Mouse (Mus musculus): ENCODE measurements around the gene Pik3cg. TPM values are rescaled to one million over a fixed set of nuclear protein-coding genes. Genes with fewer than 3 reads are reported as not detected.

Pik3cg gene
- total and polyA plus RNA-seq, 3 experiments, result 1.2 to 2.0 (median 1.3) TPM

- Histone ChIP-seq H3K36me3 (ENCODE audit: control insufficient read depth, insufficient read depth, low read length) (no peaks in the 10 kb centered on the region), H3K4me1 (ENCODE audit: control insufficient read depth, insufficient read depth, low read length) (no peaks in the 10 kb centered on the region; the same call in 1 of the 2 replicates), H3K9ac (ENCODE audit: low read depth, low read length) (no peak overlapping the region), H3K27ac (no peak overlapping the region), H3K27me3 (ENCODE audit: control insufficient read depth, insufficient read depth, low read length) (no peaks in the 10 kb centered on the region), H3K79me2 (replicated peaks; ENCODE audit: control insufficient read depth, insufficient read depth, low read length) (no peaks in the 10 kb centered on the region), H3K4me3 (no peak overlapping the region)
- no peak for DNase-seq
- intact Hi-C loops (cut with DNase I), result no loop called here
- TF ChIP-seq EP300 (IDR thresholded peaks at IDR 0.05; ENCODE audit: insufficient read depth, low read depth, low read length) (no peak), CTCF (IDR thresholded peaks at IDR 0.05) (no peak), POLR2A (IDR thresholded peaks at IDR 0.05; ENCODE audit: insufficient read depth, low read depth, low read length) (no peak)
- 50% methylated on average over 4 of the region's 4 CpGs for whole genome bisulfite sequencing
Measured at GRCm38 (mm10) chr12:32211257-32211656, 2.8 kb upstream of the Pik3cg start.

- Histone ChIP-seq H3K79me2 (replicated peaks; ENCODE audit: control insufficient read depth, insufficient read depth, low read length) (no peaks in the 10 kb centered on the region), H3K36me3 (ENCODE audit: control insufficient read depth, insufficient read depth, low read length) (no peaks in the 10 kb centered on the region), H3K9ac (ENCODE audit: low read depth, low read length) (no peak overlapping the region), H3K27me3 (ENCODE audit: control insufficient read depth, insufficient read depth, low read length) (no peaks in the 10 kb centered on the region), H3K4me3 (no peak overlapping the region), H3K4me1 (ENCODE audit: control insufficient read depth, insufficient read depth, low read length) (no peaks in the 10 kb centered on the region; the same call in 1 of the 2 replicates), H3K27ac (no peak overlapping the region; the same call in 1 of the 2 replicates)
- WGBS, result 40% methylated on average over 2 of the region's 2 CpGs
- no peak for DNase-seq
- no peak for TF ChIP-seq POLR2A (IDR thresholded peaks at IDR 0.05; ENCODE audit: insufficient read depth, low read depth, low read length)
- TF ChIP-seq CTCF (IDR thresholded peaks at IDR 0.05), result no peak
- TF ChIP-seq EP300 (IDR thresholded peaks at IDR 0.05; ENCODE audit: insufficient read depth, low read depth, low read length), result no peak
- intact Hi-C loops (cut with DNase I), result no loop called here
Measured at GRCm38 (mm10) chr12:32208951-32209350, 492 bp upstream of the Pik3cg start.

GRCm38 (mm10) chr12:32207141-32207540, 1.3 kb downstream of the Pik3cg start:
- TF ChIP-seq CTCF (IDR thresholded peaks at IDR 0.05), result no peak
- no peak for TF ChIP-seq POLR2A (IDR thresholded peaks at IDR 0.05; ENCODE audit: insufficient read depth, low read depth, low read length)
- TF ChIP-seq EP300 (IDR thresholded peaks at IDR 0.05; ENCODE audit: insufficient read depth, low read depth, low read length), result no peak
- H3K4me1 ChIP-seq (ENCODE audit: control insufficient read depth, insufficient read depth, low read length), result no peaks in the 10 kb centered on the region; the same call in 1 of the 2 replicates
- DNase-seq, result no peak
- no peak overlapping the region for H3K9ac ChIP-seq (ENCODE audit: low read depth, low read length)
- WGBS, result 72% methylated on average over 3 of the region's 3 CpGs
- H3K79me2 ChIP-seq (replicated peaks; ENCODE audit: control insufficient read depth, insufficient read depth, low read length), result no peaks in the 10 kb centered on the region
- intact Hi-C loops (cut with DNase I), result no loop called here
- H3K4me3 ChIP-seq, result no peak overlapping the region
- H3K27ac ChIP-seq, result no peak overlapping the region
- no peaks in the 10 kb centered on the region for H3K36me3 ChIP-seq (ENCODE audit: control insufficient read depth, insufficient read depth, low read length)
- H3K27me3 ChIP-seq (ENCODE audit: control insufficient read depth, insufficient read depth, low read length), result no peaks in the 10 kb centered on the region

GRCm38 (mm10) chr12:32203695-32204094, 4.8 kb downstream of the Pik3cg start:
- intact Hi-C loops (cut with DNase I), result no loop called here
- no peak for TF ChIP-seq EP300 (IDR thresholded peaks at IDR 0.05; ENCODE audit: insufficient read depth, low read depth, low read length)
- no peak for TF ChIP-seq CTCF (IDR thresholded peaks at IDR 0.05)
- TF ChIP-seq POLR2A (IDR thresholded peaks at IDR 0.05; ENCODE audit: insufficient read depth, low read depth, low read length), result no peak

GRCm38 (mm10) chr12:32202583-32202982, 5.9 kb downstream of the Pik3cg start:
- 86% methylated on average over 5 of the region's 5 CpGs for WGBS
- intact Hi-C loops (cut with DNase I), result no loop called here
- H3K9ac ChIP-seq (ENCODE audit: low read depth, low read length), result no peak overlapping the region

More at GRCm38 (mm10) chr12:32203695-32204094, 4.8 kb downstream of the Pik3cg start:
- H3K27me3 ChIP-seq (ENCODE audit: control insufficient read depth, insufficient read depth, low read length), result no peaks in the 10 kb centered on the region
- H3K4me1 ChIP-seq (ENCODE audit: control insufficient read depth, insufficient read depth, low read length), result no peaks in the 10 kb centered on the region
- no peak overlapping the region for H3K27ac ChIP-seq
- no peaks in the 10 kb centered on the region for H3K36me3 ChIP-seq (ENCODE audit: control insufficient read depth, insufficient read depth, low read length)
- no peak overlapping the region for H3K4me3 ChIP-seq
- H3K79me2 ChIP-seq (replicated peaks; ENCODE audit: control insufficient read depth, insufficient read depth, low read length), result no peaks in the 10 kb centered on the region
- no peak for DNase-seq
- WGBS, result 82% methylated on average over 8 of the region's 8 CpGs
- no peak overlapping the region for H3K9ac ChIP-seq (ENCODE audit: low read depth, low read length)

GRCm38 (mm10) chr12:32201932-32202331, 6.5 kb downstream of the Pik3cg start:
- H3K79me2 ChIP-seq (replicated peaks; ENCODE audit: control insufficient read depth, insufficient read depth, low read length), result no peaks in the 10 kb centered on the region
- H3K4me3 ChIP-seq, result no peak overlapping the region
- no peak for DNase-seq
- H3K27ac ChIP-seq, result no peak overlapping the region
- WGBS, result 93% methylated on average over 7 of the region's 7 CpGs
- no peaks in the 10 kb centered on the region for H3K4me1 ChIP-seq (ENCODE audit: control insufficient read depth, insufficient read depth, low read length)
- H3K27me3 ChIP-seq (ENCODE audit: control insufficient read depth, insufficient read depth, low read length), result no peaks in the 10 kb centered on the region
- intact Hi-C loops (cut with DNase I), result no loop called here
- H3K36me3 ChIP-seq (ENCODE audit: control insufficient read depth, insufficient read depth, low read length), result no peaks in the 10 kb centered on the region
- TF ChIP-seq EP300 (IDR thresholded peaks at IDR 0.05; ENCODE audit: insufficient read depth, low read depth, low read length), result no peak
- no peak for TF ChIP-seq POLR2A (IDR thresholded peaks at IDR 0.05; ENCODE audit: insufficient read depth, low read depth, low read length)
- TF ChIP-seq CTCF (IDR thresholded peaks at IDR 0.05), result no peak
- H3K9ac ChIP-seq (ENCODE audit: low read depth, low read length), result no peak overlapping the region

More at GRCm38 (mm10) chr12:32202583-32202982, 5.9 kb downstream of the Pik3cg start:
- Histone ChIP-seq H3K27me3 (ENCODE audit: control insufficient read depth, insufficient read depth, low read length) (no peaks in the 10 kb centered on the region), H3K4me1 (ENCODE audit: control insufficient read depth, insufficient read depth, low read length) (no peaks in the 10 kb centered on the region), H3K4me3 (no peak overlapping the region), H3K27ac (no peak overlapping the region), H3K79me2 (replicated peaks; ENCODE audit: control insufficient read depth, insufficient read depth, low read length) (no peaks in the 10 kb centered on the region), H3K36me3 (ENCODE audit: control insufficient read depth, insufficient read depth, low read length) (no peaks in the 10 kb centered on the region)
- DNase-seq, result no peak
- no peak for TF ChIP-seq EP300 (IDR thresholded peaks at IDR 0.05; ENCODE audit: insufficient read depth, low read depth, low read length)
- no peak for TF ChIP-seq CTCF (IDR thresholded peaks at IDR 0.05)
- no peak for TF ChIP-seq POLR2A (IDR thresholded peaks at IDR 0.05; ENCODE audit: insufficient read depth, low read depth, low read length)

Data from heart, adult 2 months (tissue).